Mouse (Mus musculus) CH12.LX (cell line): ENCODE results near the gene Insig1. TPM values are rescaled to one million over a fixed set of nuclear protein-coding genes. Genes with fewer than 3 reads are reported as not detected.

Experiments used
- DNase-seq: peaks from one replicate; pipeline ENCODE4 v3.0.0-alpha.2; 2013; ENCODE audit errors: extremely low read depth
- H3K27ac ChIP-seq: 2 replicates; pipeline ENCODE4 v1.5.1; 2012; ENCODE audit warnings: low read depth, mild to moderate bottlenecking, control low read depth, moderate library complexity; ENCODE audit not compliant: insufficient read depth
- H3K27me3 ChIP-seq: replicated peaks from 2 replicates; pipeline ENCODE3; 2012; ENCODE audit warnings: inconsistent platforms
- H3K36me3 ChIP-seq, 2 experiments: replicated peaks in 1 of 2; 2 replicates each; pipeline versions ENCODE3 to v1.6.1; 2012; ENCODE audit warnings: inconsistent platforms in 1 of 2, low read length in 1 of 2, mild to moderate bottlenecking in 1 of 2, mixed read lengths in 1 of 2, moderate library complexity in 1 of 2; ENCODE audit not compliant: control insufficient read depth in 1 of 2, insufficient read depth in 1 of 2
- H3K4me1 ChIP-seq, 2 experiments: 2 replicates each; pipeline ENCODE4 v1.6.1; 2012; ENCODE audit warnings: inconsistent platforms in 1 of 2, moderate library complexity in 1 of 2; ENCODE audit not compliant: insufficient read depth in 2 of 2, control insufficient read depth in 1 of 2
- H3K4me2 ChIP-seq: 2 replicates; pipeline ENCODE4 v1.6.1; 2012; ENCODE audit warnings: low read depth, mild to moderate bottlenecking, control low read depth; ENCODE audit not compliant: poor library complexity, insufficient read depth, severe bottlenecking
- H3K4me3 ChIP-seq, 3 experiments: fragments of 150-350 bp in 1 of 3; sonication (generic) in 1 of 3; replicated peaks in 1 of 3; 2 replicates each; pipeline versions ENCODE3 to v1.5.1; 2011 to 2012; ENCODE audit warnings: low read depth in 2 of 3, low read length in 2 of 3, mild to moderate bottlenecking in 2 of 3, moderate library complexity in 2 of 3, control low read depth in 1 of 3, improper control_type of control experiment in 1 of 3, inconsistent platforms in 1 of 3, mixed read lengths in 1 of 3; ENCODE audit not compliant: poor library complexity in 1 of 3
- H3K79me2 ChIP-seq: replicated peaks from 2 replicates; pipeline ENCODE4 v1.6.1; 2012; ENCODE audit warnings: mild to moderate bottlenecking, moderate library complexity; ENCODE audit not compliant: control insufficient read depth, poor library complexity, insufficient read depth, severe bottlenecking; ENCODE audit errors: extremely low read depth
- H3K9ac ChIP-seq: 2 replicates; pipeline ENCODE4 v1.6.1; 2012; ENCODE audit warnings: low read depth, mild to moderate bottlenecking, control low read depth, moderate library complexity; ENCODE audit not compliant: insufficient read depth
- H3K9me3 ChIP-seq: replicated peaks from 2 replicates; pipeline ENCODE3; 2012; ENCODE audit warnings: low read length, inconsistent platforms, mixed read lengths
- BHLHE40 ChIP-seq: IDR thresholded peaks from 2 replicates; pipeline ENCODE4 v1.6.1; 2011; ENCODE audit warnings: mild to moderate bottlenecking, low read depth, low read length, improper control_type of control experiment
- CHD1 ChIP-seq: IDR thresholded peaks from 2 replicates; pipeline ENCODE4 v1.6.1; 2012; ENCODE audit warnings: low read depth, low read length, improper control_type of control experiment, inconsistent platforms
- CHD2 ChIP-seq: IDR thresholded peaks from 2 replicates; pipeline ENCODE4 v1.6.1; 2011; ENCODE audit warnings: low read length, improper control_type of control experiment
- ELF1 ChIP-seq: IDR thresholded peaks from 2 replicates; pipeline ENCODE4 v1.6.1; 2014; ENCODE audit warnings: low read depth, mild to moderate bottlenecking, inconsistent platforms, low read length, improper control_type of control experiment
- EP300 ChIP-seq: IDR thresholded peaks from 2 replicates; pipeline ENCODE4 v1.6.1; 2011; ENCODE audit warnings: low read length, improper control_type of control experiment
- GABPA ChIP-seq: IDR thresholded peaks from 2 replicates; pipeline ENCODE4 v1.6.1; 2012; ENCODE audit warnings: low read depth, low read length, improper control_type of control experiment, inconsistent platforms; ENCODE audit not compliant: insufficient replicate concordance
- HCFC1 ChIP-seq: IDR thresholded peaks from 2 replicates; pipeline ENCODE4 v1.6.1; 2012; ENCODE audit warnings: low read depth, mild to moderate bottlenecking, inconsistent platforms, low read length, improper control_type of control experiment
- JUN ChIP-seq: IDR thresholded peaks from 2 replicates; pipeline ENCODE4 v1.6.1; 2011; ENCODE audit warnings: low read depth, mild to moderate bottlenecking, low read length, improper control_type of control experiment, moderate library complexity; ENCODE audit not compliant: insufficient read depth
- JUND ChIP-seq: conservative IDR thresholded peaks from 2 replicates; pipeline ENCODE4 v1.6.1; 2011; ENCODE audit warnings: low read depth, low read length, improper control_type of control experiment
- KAT2A ChIP-seq: IDR thresholded peaks from 2 replicates; pipeline ENCODE4 v1.6.1; 2012; ENCODE audit warnings: low read length, improper control_type of control experiment, inconsistent platforms; ENCODE audit not compliant: insufficient replicate concordance
- MAX ChIP-seq: IDR thresholded peaks from 2 replicates; pipeline ENCODE4 v1.6.1; 2011; ENCODE audit warnings: low read length, improper control_type of control experiment
- MYC ChIP-seq: IDR thresholded peaks from 2 replicates; pipeline ENCODE4 v1.6.1; 2011; ENCODE audit warnings: low read depth, mild to moderate bottlenecking, improper control_type of control experiment, low read length
- RCOR1 ChIP-seq: conservative IDR thresholded peaks from 2 replicates; pipeline ENCODE4 v1.6.1; 2012; ENCODE audit warnings: low read depth, mild to moderate bottlenecking, inconsistent platforms, low read length, improper control_type of control experiment
- TCF12 ChIP-seq: IDR thresholded peaks from 2 replicates; pipeline ENCODE4 v1.6.1; 2014; ENCODE audit warnings: low read depth, mild to moderate bottlenecking, inconsistent platforms, low read length, improper control_type of control experiment
- UBTF ChIP-seq: IDR thresholded peaks from 2 replicates; pipeline ENCODE4 v1.6.1; 2012; ENCODE audit warnings: low read depth, mild to moderate bottlenecking, inconsistent platforms, low read length, improper control_type of control experiment, moderate library complexity
- ZC3H11A ChIP-seq: IDR thresholded peaks from 2 replicates; pipeline ENCODE4 v1.6.1; 2012; ENCODE audit warnings: low read depth, mild to moderate bottlenecking, inconsistent platforms, low read length, improper control_type of control experiment
- ZMIZ1 ChIP-seq: IDR thresholded peaks from 2 replicates; pipeline ENCODE4 v1.6.1; 2012; ENCODE audit warnings: low read depth, mild to moderate bottlenecking, inconsistent platforms, low read length, improper control_type of control experiment
- dilution Hi-C: fragments of 300-500 bp; cut with MboI; formaldehyde crosslinking; loops from 2 replicates; pipeline ENCODE4 v1.14.3; 2020; ENCODE audit warnings: low sequenced_read_pairs; ENCODE audit not compliant: extremely low pct_unique_long_range_greater_than_20kb, extremely low pct_ligation_motif_present
- in situ Hi-C: fragments of 300-500 bp; cut with MboI; formaldehyde crosslinking; loops from 3 replicates; pipeline ENCODE4 v1.14.3; 2019; ENCODE audit warnings: low sequenced_read_pairs, low pct_ligation_motif_present, low pct_unique_long_range_greater_than_20kb, mixed read lengths
- polyA plus RNA-seq: library from polyadenylated mRNA; unstranded; fragments of >175 nt; gene quantifications from 2 replicates; pipeline ENCODE4 v1.2.1, GENCODE M21; 2012; ENCODE audit warnings: low read depth; ENCODE audit not compliant: insufficient read length
- total RNA-seq, 2 experiments: library from RNA; depleted of rRNA; stranded (reverse); fragments of 300-350 nt in 1 of 2; fragments of >200 nt in 1 of 2; gene quantifications; 2 replicates each; pipeline ENCODE4 v1.2.3; 2012 to 2014

Gene Insig1
- total and polyA plus RNA-seq, 3 experiments, result 79.4 to 217 (median 96.9) TPM

DNA sequence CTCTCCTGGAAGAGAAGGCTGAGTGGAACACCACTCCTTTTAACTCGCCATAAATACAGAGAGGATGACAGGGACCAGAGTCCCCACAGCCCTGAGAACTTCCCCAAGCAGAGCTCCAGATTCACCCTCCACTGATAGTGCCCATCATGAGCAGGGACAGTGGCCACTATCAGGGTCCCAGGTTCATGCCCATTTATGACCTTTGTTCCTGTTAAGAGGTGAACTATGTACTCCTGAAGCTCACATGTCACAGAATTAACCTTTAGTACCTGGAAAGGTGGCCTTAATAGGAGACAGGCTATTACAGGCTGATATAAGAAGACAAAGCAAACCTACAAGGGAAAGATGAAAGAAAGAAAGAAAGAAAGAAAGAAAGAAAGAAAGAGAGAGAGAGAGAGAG is 35.2 kb upstream of the Insig1 start:
- Histone ChIP-seq H3K79me2 (no peaks in the 10 kb centered on the region), H3K9ac (no peak overlapping the region), H3K4me2 (no peak overlapping the region), H3K27ac (no peak overlapping the region), H3K36me3 (no peaks in the 10 kb centered on the region), H3K4me3 (no peak overlapping the region), H3K27me3 (no peaks in the 10 kb centered on the region), H3K9me3 (no peaks in the 10 kb centered on the region), H3K4me1 (peaks cover 0 to 17% of the 10 kb centered on the region in 2 experiments; a peak in 2 of 4 replicates)
- in situ Hi-C loops, result no loop called here
- dilution Hi-C loops, result no loop called here
- TF ChIP-seq ZMIZ1, result no peak
- TF ChIP-seq MAX, result no peak
- TF ChIP-seq TCF12, result no peak
- TF ChIP-seq BHLHE40, result no peak
- TF ChIP-seq UBTF, result no peak
- no peak for TF ChIP-seq CHD2
- TF ChIP-seq ZC3H11A, result no peak
- no peak for TF ChIP-seq MYC
- TF ChIP-seq EP300, result no peak
- no peak for TF ChIP-seq HCFC1
- no peak for TF ChIP-seq JUN
- no peak for TF ChIP-seq KAT2A
- TF ChIP-seq JUND, result no peak
- TF ChIP-seq ELF1, result no peak
- no peak for TF ChIP-seq CHD1
- no peak for DNase-seq

- dilution Hi-C loops, result no loop called here
Observed at GRCm38 (mm10) chr5:28036518-28036917, 34.6 kb upstream of the Insig1 start.

More at GRCm38 (mm10) chr5:28036518-28036917, 34.6 kb upstream of the Insig1 start:
- Histone ChIP-seq H3K9me3 (no peaks in the 10 kb centered on the region), H3K4me2 (no peak overlapping the region), H3K4me1 (peaks cover 0 to 17% of the 10 kb centered on the region in 2 experiments; a peak in 2 of 4 replicates), H3K9ac (no peak overlapping the region), H3K4me3 (no peak overlapping the region), H3K27ac (no peak overlapping the region), H3K27me3 (no peaks in the 10 kb centered on the region), H3K79me2 (no peaks in the 10 kb centered on the region), H3K36me3 (no peaks in the 10 kb centered on the region)
- in situ Hi-C loops, result no loop called here
- DNase-seq, result no peak
- TF ChIP-seq KAT2A (no peak), MAX (no peak), UBTF (no peak), RCOR1 (no peak), ZC3H11A (no peak), GABPA (no peak)
